Mouse (Mus musculus): ENCODE data around the gene Vegfa. TPM values are rescaled to one million over a fixed set of nuclear protein-coding genes. Genes with fewer than 3 reads are reported as not detected.
"Not testable (repeated sequence)": the region's sequence is repeated elsewhere in the genome, so short reads cannot be mapped to it uniquely, and the experiment has no call there.

Gene Vegfa
- total RNA-seq, 2 experiments from 2014 or later: 192 to 209 TPM

- no peak for DNase-seq
Measured at GRCm38 (mm10) chr17:45996921-45997444, 35.2 kb downstream of the Vegfa start.

- no peak for DNase-seq
Measured at GRCm38 (mm10) chr17:45994281-45994817, 37.8 kb downstream of the Vegfa start.

GRCm38 (mm10) chr17:45986915-45987314, 45.3 kb downstream of the Vegfa start:
- DNase-seq: no peak

- DNase-seq: no peak
Measured at GRCm38 (mm10) chr17:45986374-45986773, 45.8 kb downstream of the Vegfa start.

GRCm38 (mm10) chr17:45983185-45983584, 49.0 kb downstream of the Vegfa start:
- not testable (repeated sequence) for DNase-seq

- no peak for DNase-seq
Measured at GRCm38 (mm10) chr17:45981841-45982240, 50.3 kb downstream of the Vegfa start.

GRCm38 (mm10) chr17:45979025-45979805, 53.0 kb downstream of the Vegfa start:
- no peak for DNase-seq

- DNase-seq: no peak
Measured at GRCm38 (mm10) chr17:45974461-45974860, 57.7 kb downstream of the Vegfa start.

- DNase-seq: no peak
Measured at GRCm38 (mm10) chr17:45973214-45973613, 59.0 kb downstream of the Vegfa start.

- DNase-seq: no peak
Measured at GRCm38 (mm10) chr17:45972405-45972804, 59.8 kb downstream of the Vegfa start.

GRCm38 (mm10) chr17:45971800-45972199, 60.4 kb downstream of the Vegfa start:
- no peak for DNase-seq

- no peak for DNase-seq
Measured at GRCm38 (mm10) chr17:45970741-45971550, 61.2 kb downstream of the Vegfa start.

- no peak for DNase-seq
Measured at GRCm38 (mm10) chr17:45969596-45969995, 62.6 kb downstream of the Vegfa start.

- DNase-seq: no peak
Measured at GRCm38 (mm10) chr17:45968341-45968740, 63.8 kb downstream of the Vegfa start.

Other genes with a start within 250 kb of the Vegfa start
- 100 to 1,000 TPM; 106 to 110 TPM for gene Mrps18a, start 78.6 kb upstream of the Vegfa start, total RNA-seq (2021)
- 1 to 10 TPM; 1.5 to 2.8 TPM for gene Rsph9, start 111.8 kb upstream of the Vegfa start, total RNA-seq (2021)
- gene Mad2l1bp, start 121.2 kb upstream of the Vegfa start, total RNA-seq (2021): 10 to 100 TPM; 16.2 to 17.5 TPM
- 10 to 100 TPM; 78.1 to 84.9 TPM for gene Gtpbp2, start 128.7 kb upstream of the Vegfa start, total RNA-seq (2021)
- gene Polh, start 170.3 kb upstream of the Vegfa start, total RNA-seq (2021): 10 to 100 TPM; 20.3 to 21.7 TPM
- gene Xpo5, start 170.4 kb upstream of the Vegfa start, total RNA-seq (2021): 10 to 100 TPM; 26.9 to 28.7 TPM
- 10 to 100 TPM; 26.2 to 30.5 TPM for gene Polr1c, start 215.7 kb upstream of the Vegfa start, total RNA-seq (2021)
- gene Yipf3, start 215.7 kb upstream of the Vegfa start, total RNA-seq (2021): 10 to 100 TPM; 64.6 TPM
- gene Lrrc73, start 221.2 kb upstream of the Vegfa start, total RNA-seq (2021): under 1 TPM; 0.81 to 0.90 TPM

Data from heart, postnatal 4 days (tissue).